Mouse (Mus musculus) left cerebral cortex, postnatal 10 days (tissue): ENCODE measurements around the gene Wfdc15a. TPM values are rescaled to one million over a fixed set of nuclear protein-coding genes. Genes with fewer than 3 reads are reported as not detected.
"Not testable (repeated sequence)": the region's sequence is repeated elsewhere in the genome, so short reads cannot be mapped to it uniquely, and the experiment has no call there.

Source experiments
- DNase-seq, 2 experiments: peaks; one replicate each; pipeline ENCODE4 v3.0.0; 2021 to 2022; ENCODE audit warnings: low spot score in 2 of 2, mixed read lengths in 1 of 2; ENCODE audit errors: extremely low spot score in 1 of 2
- intact Hi-C: fragments of 180-260 bp; cut with DNase I; formaldehyde crosslinking; loops from one replicate; pipeline ENCODE4 v1.15.1; 2025
- total RNA-seq, 2 experiments: library from RNA; stranded (reverse); gene quantifications; 2 replicates each; pipeline ENCODE4 v1.2.3; 2021

Gene Wfdc15a
- not detected for total RNA-seq

DNA sequence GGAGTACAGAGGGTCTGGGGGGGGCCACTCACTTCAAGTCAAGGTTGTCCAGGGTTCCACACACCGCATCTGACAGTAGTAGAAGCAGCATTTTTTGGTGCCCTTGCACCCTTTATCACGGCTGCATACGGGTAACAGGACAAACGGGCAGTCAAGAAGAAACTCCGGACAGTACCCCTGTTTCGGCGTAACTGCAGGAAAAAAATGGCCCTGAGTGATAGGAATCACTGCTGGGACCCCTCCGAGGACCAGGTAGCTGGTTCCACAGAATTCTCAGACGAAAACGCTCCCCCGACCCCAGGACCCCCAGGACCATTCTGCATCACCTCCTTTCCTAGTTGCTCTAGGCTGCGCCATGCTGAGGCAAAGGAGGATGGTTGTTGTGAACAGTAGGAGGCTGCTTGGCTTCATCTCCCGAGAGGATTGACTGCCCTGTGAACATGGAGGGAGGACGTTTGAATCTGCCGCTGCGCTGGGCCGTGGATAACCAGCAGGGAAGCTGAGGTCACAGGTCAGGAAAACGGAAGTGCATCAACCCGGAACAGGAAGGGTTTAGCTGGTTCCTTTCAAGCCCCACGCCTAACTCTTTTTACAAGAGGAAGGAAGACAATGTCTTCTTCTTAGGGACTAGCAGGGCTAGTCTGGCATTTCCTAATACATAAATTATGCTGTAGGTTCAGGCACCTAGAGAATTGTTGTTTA lies at the start of gene Wfdc15a:
Gene Wfdc15a (minus strand): TSS at position 505 of the 702 bp plus-strand sequence.
- no peak for DNase-seq
- intact Hi-C loops = no loop called here

DNA sequence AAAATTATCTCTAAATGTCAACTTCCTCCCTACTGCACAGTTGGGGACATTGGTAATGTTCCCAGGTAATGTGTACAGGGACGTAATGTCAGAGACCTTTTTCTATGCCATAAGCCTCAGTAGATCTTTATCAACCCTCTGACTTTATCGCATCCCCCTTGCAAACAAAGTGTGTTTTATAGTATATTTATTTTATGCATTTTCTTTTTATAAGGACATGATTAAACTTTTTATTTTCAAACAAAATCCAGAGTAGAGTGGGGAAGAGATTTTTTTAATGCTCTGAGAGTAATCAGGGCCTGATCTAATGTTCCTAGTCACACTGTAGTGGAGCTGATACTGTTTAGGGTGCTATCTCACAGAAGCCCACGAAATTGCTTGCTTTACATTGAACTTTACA lies 38.4 kb upstream of the Wfdc15a start, which contains the start of gene Svs2:
Gene Svs2 (minus strand): TSS at position 101 of the 400 bp plus-strand sequence.
- DNase-seq = no peak
- intact Hi-C loops = no loop called here

DNA sequence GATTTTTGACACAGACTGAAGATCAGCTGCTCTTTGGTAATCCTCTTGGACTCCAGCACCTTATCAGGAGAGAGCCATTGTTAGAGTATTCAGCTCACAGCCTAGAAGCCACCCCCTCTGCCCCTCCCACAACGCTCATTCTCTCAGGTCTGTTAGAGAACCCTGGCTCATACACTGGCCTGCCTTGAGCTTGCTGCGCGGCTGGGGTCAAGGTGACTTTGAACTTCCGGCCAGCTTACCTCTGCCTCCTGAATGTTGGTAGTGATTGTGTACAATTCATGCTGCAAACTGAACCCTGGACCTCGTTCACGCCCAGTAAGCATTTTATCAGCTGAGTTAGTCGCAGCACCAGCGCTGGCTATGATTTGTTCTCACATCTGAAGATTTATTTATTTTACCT lies 32.7 kb upstream of the Wfdc15a start:
- DNase-seq = no peak
- intact Hi-C loops = no loop called here

DNA sequence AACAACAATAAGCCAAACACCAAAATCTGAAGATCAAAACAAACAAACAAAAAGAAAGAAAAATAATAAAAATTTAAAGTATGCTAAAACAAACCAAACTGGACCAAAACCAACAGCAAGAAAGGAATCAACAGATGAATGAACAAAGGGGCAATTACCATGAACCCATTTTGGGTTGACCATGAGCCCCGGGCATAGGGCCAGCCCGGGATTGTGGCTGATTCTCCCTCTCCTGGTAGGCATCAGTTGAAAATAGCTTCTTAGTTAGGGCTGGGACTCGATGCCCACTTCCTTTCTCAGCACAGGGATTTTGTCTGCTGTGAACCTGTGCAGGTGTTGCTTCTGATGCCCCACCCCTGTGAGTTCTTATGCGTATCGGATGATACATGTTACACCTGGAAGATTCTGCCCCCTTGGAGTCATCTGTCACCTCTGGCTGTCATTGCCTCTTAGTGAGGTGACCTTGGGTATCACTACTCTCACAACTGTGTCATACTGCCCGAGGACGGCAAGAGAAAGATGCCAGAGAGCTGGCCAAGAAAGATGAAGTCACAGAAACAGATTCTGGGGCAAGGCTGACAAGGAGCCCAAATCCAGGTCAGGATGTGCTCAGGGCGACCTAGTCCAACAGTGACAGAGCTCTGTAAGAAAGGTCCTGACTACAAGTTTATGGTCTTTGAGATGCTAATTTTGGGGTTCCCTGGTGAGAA lies 28.6 kb upstream of the Wfdc15a start:
- no peak for DNase-seq
- intact Hi-C loops = no loop called here

DNA sequence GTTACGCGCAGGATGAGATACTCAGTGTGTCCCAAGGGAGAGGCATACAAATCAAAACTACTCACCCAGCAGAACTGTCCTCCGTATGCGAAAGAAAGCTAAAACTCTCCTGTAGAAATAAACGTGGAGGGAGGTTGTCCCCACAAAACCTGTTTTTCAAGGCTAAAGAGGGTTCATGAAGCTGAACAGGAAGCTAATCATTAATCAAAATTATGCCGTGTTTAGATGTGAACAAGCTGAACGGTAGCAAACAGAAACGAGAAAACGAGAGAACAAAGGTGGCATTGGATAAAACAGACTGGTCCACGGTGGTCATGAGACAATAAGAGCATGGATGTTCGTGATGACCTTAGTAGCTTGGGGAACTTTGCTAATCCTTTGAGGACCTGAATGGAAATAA lies 21.6 kb upstream of the Wfdc15a start, which contains the start of gene Wfdc15b:
Gene Wfdc15b (minus strand): TSS at position 139 of the 400 bp plus-strand sequence.
- intact Hi-C loops = no loop called here
- no peak for DNase-seq

DNA sequence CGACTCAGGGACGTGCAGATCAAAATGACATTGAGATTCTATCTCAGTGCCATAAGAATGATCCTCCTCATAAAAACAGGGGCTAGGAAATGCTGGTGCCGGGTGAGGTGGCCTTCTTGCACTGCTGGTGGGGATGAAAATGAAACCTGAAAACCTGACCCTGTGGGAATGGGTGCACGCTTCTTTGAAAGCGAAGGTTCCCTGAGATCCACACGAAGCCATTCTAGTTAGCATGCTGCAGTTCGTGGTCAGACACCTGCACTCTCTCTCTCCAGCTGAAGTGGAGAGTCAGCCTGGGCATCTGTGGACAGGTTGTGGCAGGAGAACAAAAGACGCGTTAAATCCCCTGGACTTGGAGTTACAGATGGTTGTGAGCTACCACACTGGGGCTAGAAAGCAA lies 19.4 kb upstream of the Wfdc15a start:
- intact Hi-C loops = no loop called here
- DNase-seq = no peak

DNA sequence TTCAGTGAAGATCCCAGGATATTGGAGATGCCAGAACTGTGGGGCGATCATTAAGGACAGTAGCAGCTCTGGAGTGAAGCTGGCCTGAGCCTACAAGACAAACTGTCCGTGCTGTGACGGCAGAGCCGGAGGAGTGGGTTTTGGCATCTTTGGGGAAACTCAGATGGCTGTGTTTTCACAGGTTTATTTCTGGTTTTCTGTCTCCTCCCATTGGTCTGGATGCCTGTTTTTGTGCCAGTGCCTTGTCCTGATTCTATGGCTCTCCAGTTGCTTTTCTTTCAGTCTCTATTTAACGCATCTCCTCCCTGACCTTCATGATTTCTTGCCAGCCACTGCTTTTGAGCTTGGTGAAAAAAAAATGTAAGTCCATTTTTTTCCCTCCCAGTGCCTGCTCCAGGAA lies 12.8 kb upstream of the Wfdc15a start:
- no peak for DNase-seq
- intact Hi-C loops = no loop called here

DNA sequence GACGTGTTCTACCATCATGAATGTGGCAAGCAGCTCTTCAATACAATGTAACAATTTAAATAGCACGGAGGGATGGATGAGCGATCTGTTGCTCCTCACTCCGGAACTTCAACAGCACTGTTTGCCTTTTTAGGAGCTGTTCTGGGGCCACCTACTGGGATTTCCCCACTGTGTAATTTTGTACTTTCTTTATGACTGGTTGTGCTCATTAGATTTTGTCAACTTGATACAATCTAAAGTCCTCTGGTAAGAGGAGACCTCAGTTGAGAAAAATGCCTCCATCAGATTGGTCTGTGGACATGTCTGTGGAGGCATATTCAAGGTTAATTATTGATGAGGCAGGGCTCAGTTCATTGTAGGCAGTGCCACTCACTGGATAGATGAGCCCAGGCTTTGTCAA lies 11.0 kb upstream of the Wfdc15a start:
- intact Hi-C loops = no loop called here
- no peak for DNase-seq

DNA sequence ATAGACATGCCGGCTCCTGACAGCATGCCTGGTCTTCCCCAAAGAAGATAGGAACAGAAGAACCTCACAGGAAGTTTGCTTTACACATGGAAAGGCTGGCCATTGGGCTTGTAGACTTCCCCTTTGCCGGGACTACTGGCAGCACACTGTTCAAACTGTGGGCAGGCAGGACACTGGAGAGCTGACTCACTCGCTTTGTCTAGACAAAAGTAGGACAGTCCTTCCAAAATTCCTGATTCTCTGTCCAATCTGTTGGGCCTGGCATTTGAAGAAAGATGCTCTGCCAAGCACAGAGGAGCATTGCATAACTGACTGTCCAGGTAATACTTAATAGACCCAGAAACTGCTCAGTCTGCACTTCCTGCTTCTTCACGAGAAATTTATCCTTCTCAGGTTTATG lies 6.7 kb upstream of the Wfdc15a start:
- no peak for DNase-seq

DNA sequence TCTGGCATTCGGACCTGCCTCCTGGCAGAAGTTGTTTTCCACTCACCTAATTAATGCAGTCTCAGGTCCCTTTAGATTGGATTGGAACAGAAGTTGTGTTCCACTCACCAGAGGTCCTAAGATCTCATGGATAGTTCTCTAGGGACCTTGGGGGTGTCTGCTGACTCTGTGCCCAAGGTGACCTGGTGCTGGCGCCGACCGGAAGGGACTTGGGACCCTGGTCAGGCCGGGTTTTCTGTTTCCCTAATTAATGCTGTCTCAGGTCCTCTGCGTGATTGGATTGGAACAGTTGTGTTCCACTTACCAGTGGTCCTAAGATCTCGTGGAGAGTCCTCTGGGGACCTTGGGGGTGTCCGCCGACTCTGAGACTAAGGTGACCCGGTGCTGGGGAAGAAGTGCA lies 6.1 kb upstream of the Wfdc15a start:
- DNase-seq, intact Hi-C loops: not testable (repeated sequence)

More for the DNA sequence above, 6.7 kb upstream of the Wfdc15a start:
- intact Hi-C loops = no loop called here

DNA sequence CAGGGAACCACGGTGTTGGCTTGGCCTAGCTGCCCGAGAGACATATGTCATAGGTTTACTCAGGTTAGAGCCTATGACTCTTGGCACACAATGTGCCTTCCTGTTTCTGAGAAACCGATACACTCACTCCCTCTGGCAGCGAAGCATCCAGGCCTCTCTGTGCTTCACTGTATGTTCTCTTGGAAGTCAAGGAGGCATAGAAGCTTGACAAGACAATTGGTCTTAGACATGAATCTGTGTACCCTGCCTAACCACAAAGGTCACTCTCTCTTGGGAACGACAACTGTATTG lies 3.3 kb downstream of the Wfdc15a start:
- intact Hi-C loops = no loop called here
- no peak for DNase-seq

DNA sequence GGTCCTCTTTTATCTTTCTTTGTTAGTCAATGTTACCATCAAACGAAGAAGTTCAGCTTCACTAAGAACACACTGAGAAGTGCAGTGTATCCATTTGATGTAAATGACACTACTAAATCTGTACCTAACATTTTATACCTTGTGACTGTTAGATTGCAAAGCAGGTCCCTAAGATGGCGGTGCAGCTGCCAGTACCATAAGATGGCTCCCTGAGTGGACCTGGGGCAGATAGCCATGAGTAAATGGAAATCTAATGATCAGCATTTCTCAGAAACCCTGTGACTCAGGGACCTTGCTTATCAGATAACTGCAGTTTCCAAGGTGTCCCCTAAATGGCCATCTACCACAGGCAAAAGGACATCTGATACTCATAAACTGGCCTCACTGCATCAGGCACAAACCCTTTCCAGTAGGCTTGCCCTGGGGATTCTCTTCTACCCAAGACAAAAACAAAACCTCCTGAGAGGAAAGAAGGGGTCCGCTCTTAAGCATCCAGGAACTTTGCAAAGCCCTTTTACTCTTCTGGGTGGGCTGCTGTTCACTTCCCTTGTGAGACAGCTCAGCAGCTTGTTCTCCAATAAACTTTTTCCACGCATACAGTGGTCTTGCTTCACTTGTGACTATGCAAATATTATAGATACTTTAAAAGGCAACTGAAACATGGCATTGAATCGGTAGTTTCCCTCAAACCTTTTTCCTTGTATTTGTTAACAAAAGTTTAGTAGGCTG lies 3.8 kb downstream of the Wfdc15a start:
- DNase-seq = no peak
- intact Hi-C loops = no loop called here

DNA sequence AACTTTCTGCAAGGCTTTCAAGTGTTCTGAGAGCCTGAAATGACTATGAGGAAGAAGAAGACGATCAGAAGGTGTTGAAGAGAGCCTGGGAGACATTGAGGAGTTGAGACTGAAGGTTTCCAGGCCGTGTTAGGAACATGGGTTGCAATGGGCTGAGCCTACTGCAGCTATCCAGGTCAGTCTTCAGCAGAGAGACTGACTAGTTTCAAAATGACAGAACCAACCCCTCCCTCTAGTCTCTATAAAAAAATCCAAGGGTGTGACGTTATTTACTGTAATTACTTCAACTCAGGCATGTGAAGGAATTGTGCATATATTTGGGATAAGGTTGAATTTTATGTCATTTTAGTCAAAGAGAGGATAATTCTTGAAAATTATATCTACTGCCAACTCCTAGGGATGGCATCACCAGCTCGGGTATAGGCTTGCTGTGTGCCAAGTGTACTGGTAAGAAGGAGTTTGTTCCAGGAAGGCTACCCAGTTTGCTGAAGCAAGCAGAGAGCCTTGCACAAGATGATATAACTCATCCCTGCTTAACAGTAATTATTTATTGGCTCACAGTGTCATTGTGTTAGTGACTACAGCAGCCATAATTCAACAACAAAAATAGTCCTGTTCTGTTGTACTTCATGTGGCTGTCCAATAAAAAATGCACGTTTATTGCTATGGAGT lies 4.8 kb downstream of the Wfdc15a start:
- no peak for DNase-seq
- intact Hi-C loops = no loop called here

DNA sequence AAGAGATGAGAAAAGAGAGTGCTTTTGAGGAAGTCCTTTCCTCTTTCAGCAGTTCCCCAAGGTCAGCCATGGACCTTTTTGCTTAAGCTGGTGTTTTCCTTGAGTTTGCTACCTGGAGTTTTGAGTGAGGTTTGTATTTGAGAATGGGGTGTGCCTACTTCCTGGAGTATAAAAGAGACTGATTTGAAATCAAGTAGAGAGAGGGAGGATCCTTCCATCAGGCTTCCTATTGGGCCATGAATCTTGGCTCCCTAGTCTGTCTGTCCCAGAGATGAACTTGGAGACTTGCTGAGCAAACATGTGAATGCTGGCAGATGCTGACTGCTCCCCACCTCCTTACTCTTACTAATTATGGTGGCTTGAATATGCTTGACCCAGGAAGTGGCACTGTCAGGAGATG lies 7.7 kb downstream of the Wfdc15a start:
- intact Hi-C loops = no loop called here
- no peak for DNase-seq

DNA sequence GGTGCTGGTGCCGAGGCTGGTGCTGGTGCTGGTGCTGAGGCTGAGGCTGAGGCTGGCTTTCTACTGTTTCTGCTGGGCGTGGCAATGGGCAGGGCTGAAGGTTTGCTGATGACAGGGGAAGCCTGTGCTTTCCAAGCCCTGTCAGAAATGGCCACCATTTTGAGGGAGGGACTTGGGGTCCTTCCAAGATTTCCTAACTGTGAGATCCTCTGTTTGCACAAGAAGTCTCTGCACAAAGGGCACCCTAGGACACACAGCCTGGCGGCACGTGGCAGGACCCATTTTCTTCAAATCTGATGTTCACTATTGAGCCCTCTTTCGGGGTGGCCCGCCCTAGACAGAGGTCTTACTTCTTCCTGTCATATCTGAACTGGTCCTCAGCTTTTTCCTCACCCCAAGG lies 9.4 kb downstream of the Wfdc15a start, which contains the start of gene Wfdc12:
Gene Wfdc12 (minus strand): TSS at position 33 of the 400 bp plus-strand sequence.
- DNase-seq = no peak
- intact Hi-C loops = no loop called here

DNA sequence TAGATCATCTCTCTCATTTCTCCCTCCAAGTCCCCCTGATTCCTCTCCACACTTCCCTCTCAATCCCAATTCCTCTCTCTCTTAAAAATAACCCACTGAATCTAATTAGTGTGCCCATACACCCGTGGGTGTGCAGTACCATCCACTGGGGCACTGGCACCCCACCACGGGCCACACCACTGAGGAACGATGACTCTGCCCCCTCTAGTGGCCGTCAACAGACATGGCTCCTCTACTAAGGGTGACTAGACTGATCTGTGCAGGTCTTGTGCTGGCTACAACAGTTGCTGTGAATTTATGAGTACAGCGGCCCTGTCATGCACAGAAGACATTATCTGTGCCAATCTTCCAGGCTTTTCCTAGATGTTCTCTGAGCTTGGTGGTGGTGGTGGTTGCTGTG lies 11.2 kb downstream of the Wfdc15a start:
- intact Hi-C loops = no loop called here
- no peak for DNase-seq

DNA sequence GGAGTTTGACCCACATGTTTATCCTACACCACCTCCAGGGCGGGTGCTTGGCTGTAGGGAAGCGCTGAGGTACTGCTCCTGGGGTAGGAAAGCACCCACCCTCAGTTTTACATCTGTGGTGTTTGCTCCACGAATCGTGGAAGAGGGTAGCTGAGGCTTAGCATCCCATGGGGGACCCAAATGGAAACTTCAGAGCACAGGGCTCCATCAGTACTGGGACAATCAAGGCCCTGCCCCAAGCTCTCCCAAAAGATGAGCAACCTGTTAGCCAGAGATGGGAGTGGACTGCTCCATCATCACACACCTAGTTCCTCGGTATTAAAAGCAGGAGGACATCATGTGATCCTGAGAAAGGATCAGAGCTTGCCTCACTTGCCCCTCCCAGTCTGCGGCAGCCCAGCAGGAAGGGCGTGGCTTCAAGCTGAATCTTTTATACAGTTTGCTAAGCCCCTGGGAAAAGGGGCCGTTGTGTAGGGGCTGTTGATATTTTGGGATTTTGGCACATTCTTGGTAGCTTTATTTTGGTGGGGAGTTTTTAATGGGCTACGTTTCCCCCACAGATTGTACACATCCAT lies 15.7 kb downstream of the Wfdc15a start:
- no peak for DNase-seq

DNA sequence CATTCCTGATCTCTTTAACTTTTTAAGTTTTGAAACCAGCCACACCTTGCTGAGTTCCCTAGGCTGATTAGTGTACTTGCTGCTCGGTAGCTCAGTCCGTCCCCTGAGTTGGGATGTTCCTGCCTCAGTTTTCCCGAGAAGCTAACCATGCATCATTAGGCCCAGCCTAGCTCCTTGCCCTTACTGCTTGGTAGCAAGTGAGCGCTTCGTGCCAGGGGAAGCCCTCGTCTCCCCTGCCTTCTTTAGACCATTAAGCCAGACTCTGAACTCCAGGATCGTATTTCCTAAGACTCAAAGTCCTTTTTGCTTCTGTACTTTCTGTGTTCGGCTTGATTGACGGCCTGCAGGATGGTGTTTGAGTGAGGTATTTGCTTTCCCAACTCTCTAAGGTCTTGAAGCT lies 16.6 kb downstream of the Wfdc15a start:
- DNase-seq = no peak
- intact Hi-C loops = no loop called here

More for the DNA sequence above, 15.7 kb downstream of the Wfdc15a start:
- intact Hi-C loops = no loop called here

DNA sequence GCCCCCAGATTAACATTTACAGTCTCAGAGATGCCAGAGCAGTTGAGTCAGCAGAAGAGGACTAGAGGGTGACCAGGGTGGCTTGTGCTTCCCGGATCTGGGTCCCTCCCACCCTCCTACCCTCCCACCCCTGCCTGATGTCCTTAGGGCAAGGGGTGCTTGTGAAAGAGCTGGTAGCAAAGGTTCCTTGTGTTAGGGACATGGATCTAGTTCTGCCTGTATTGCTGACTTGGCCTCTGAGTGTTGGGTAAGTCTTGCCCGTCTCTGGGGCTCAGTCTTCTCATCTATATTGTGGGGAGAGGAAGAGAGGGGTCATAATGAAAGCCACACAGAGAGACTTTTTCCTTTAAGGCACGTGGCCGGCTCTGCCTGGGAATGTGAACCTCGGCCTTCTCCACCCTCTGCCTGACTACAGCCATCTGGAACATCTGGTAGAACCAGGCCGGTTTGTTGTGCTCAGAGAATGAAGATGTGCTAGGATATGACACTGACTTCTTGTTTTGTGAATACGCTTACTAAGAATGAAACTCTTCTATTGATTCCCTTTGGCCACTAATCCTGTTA lies 17.2 kb downstream of the Wfdc15a start, which contains the start of gene Wfdc5:
Gene Wfdc5 (minus strand): TSS at position 51 of the 564 bp plus-strand sequence.
- no peak for DNase-seq
- intact Hi-C loops = no loop called here
